Mouse (Mus musculus) hindbrain, embryonic 12.5 days (tissue): ENCODE data around the gene Hoxa7. TPM values are rescaled to one million over a fixed set of nuclear protein-coding genes. Genes with fewer than 3 reads are reported as not detected.
A peak's percentile ranks its signal among the peaks of the same experiment; 100 is the strongest.

Source experiments
- ATAC-seq: fragments of 200-750 bp; cut with Nextera tagmentation; 2 replicates; pipeline ENCODE4 v1.8.0; 2017; ENCODE audit warnings: moderate TSS enrichment; ENCODE audit not compliant: low FRiP score
- H3K27ac ChIP-seq: fragments of 300-500 bp; sonication (generic); 2 replicates; pipeline ENCODE4 v1.5.1; 2016; ENCODE audit warnings: mild to moderate bottlenecking
- H3K27me3 ChIP-seq: fragments of 300-500 bp; sonication (generic); 2 replicates; pipeline ENCODE4 v1.6.1; 2016; ENCODE audit warnings: mild to moderate bottlenecking
- H3K36me3 ChIP-seq: fragments of 300-500 bp; sonication (generic); 2 replicates; pipeline ENCODE4 v1.6.1; 2016; ENCODE audit warnings: mild to moderate bottlenecking
- H3K4me1 ChIP-seq: fragments of 300-500 bp; sonication (generic); 2 replicates; pipeline ENCODE4 v1.6.1; 2016
- H3K4me2 ChIP-seq: fragments of 300-500 bp; sonication (generic); replicated peaks from 2 replicates; pipeline ENCODE4 v1.6.1; 2016; ENCODE audit warnings: mild to moderate bottlenecking
- H3K4me3 ChIP-seq: fragments of 300-500 bp; sonication (generic); 2 replicates; pipeline ENCODE4 v1.5.1; 2016; ENCODE audit warnings: mild to moderate bottlenecking
- H3K9ac ChIP-seq: fragments of 300-500 bp; sonication (generic); 2 replicates; pipeline ENCODE4 v1.6.1; 2016; ENCODE audit warnings: mild to moderate bottlenecking, moderate library complexity
- H3K9me3 ChIP-seq: fragments of 300-500 bp; sonication (generic); replicated peaks from 2 replicates; pipeline ENCODE4 v1.6.1; 2016; ENCODE audit warnings: mild to moderate bottlenecking
- WGBS: fragments of 180-500 bp; shearing (Covaris S2); methylation state at CpG from one replicate; pipeline ENCODE4 v1.1.7; 2016; 5-methylcytosine and 5-hydroxymethylcytosine counted together
- polyA plus RNA-seq: library from polyadenylated mRNA; unstranded; fragments of >200 nt; fragmentation: Nextera tagmentation; extraction: Ambion mirVana; gene quantifications from 2 replicates; pipeline ENCODE4 v1.2.1, GENCODE M21; 2016

Gene Hoxa7
- polyA plus RNA-seq, 1 experiment from 2014 or later, result 0.79 TPM

- Histone ChIP-seq H3K4me1 (peaks cover 6% of the 10 kb centered on the region; the same call in 1 of the 2 replicates), H3K27me3 (peaks cover 96% of the 10 kb centered on the region), H3K27ac (peak overlapping the region; percentile 98), H3K4me2 (peak overlapping the region; percentile 88), H3K4me3 (peak overlapping the region; percentile 55), H3K9me3 (no peaks in the 10 kb centered on the region), H3K36me3 (no peaks in the 10 kb centered on the region), H3K9ac (peak overlapping the region; percentile 89)
- no peak for ATAC-seq
- WGBS, result 1% methylated on average over 4 of the region's 4 CpGs
Observed at GRCm38 (mm10) chr6:52178918-52179665, 42.6 kb downstream of the Hoxa7 start.

- Histone ChIP-seq H3K4me3 (peak overlapping the region; percentile 55), H3K27me3 (peaks cover 95% of the 10 kb centered on the region), H3K36me3 (no peaks in the 10 kb centered on the region), H3K4me1 (peaks cover 4% of the 10 kb centered on the region; the same call in 1 of the 2 replicates), H3K9me3 (no peaks in the 10 kb centered on the region), H3K27ac (peak overlapping the region; percentile 98), H3K9ac (peak overlapping the region; percentile 89), H3K4me2 (peak overlapping the region; percentile 88)
- 1% methylated on average over 9 of the region's 9 CpGs for WGBS
- no peak for ATAC-seq
Observed at GRCm38 (mm10) chr6:52177806-52178205, 43.8 kb downstream of the Hoxa7 start.

GRCm38 (mm10) chr6:52177061-52177735 lies 44.5 kb downstream of the Hoxa7 start, which contains the start of gene 5730596B20Rik:
5730596B20Rik (plus strand) TSS chr6:52177498.
- Histone ChIP-seq H3K4me2 (peak within 1 kb of the TSS; percentile 88), H3K9ac (peak within 1 kb of the TSS; percentile 89), H3K9me3 (no peaks in the 10 kb centered on the region), H3K27me3 (peaks cover 95% of the 10 kb centered on the region), H3K4me3 (peak within 1 kb of the TSS; percentile 55), H3K27ac (peak within 1 kb of the TSS; percentile 98), H3K36me3 (no peaks in the 10 kb centered on the region), H3K4me1 (peaks cover 7% of the 10 kb centered on the region; the same call in 1 of the 2 replicates)
- no peak for ATAC-seq
- under 1% methylated on average over 36 of the region's 36 CpGs for WGBS

GRCm38 (mm10) chr6:52176391-52176790 lies 45.3 kb downstream of the Hoxa7 start:
- H3K27me3 ChIP-seq, result peaks cover 95% of the 10 kb centered on the region
- peak overlapping the region; percentile 88 for H3K4me2 ChIP-seq
- H3K9me3 ChIP-seq, result no peaks in the 10 kb centered on the region
- peaks cover 12% of the 10 kb centered on the region for H3K4me1 ChIP-seq
- 3% methylated on average over 6 of the region's 6 CpGs for WGBS
- peak overlapping the region; percentile 89 for H3K9ac ChIP-seq
- 0 out of 2 replicates have a peak, but pooled peaks have one; percentile 0 for ATAC-seq
- peak overlapping the region; percentile 55 for H3K4me3 ChIP-seq
- peak overlapping the region; percentile 98 for H3K27ac ChIP-seq
- no peaks in the 10 kb centered on the region for H3K36me3 ChIP-seq

GRCm38 (mm10) chr6:52175864-52176263 lies 45.8 kb downstream of the Hoxa7 start:
- peak; percentile 47 for ATAC-seq
- Histone ChIP-seq H3K4me1 (peaks cover 17% of the 10 kb centered on the region), H3K9me3 (no peaks in the 10 kb centered on the region), H3K4me2 (peak overlapping the region; percentile 88), H3K36me3 (no peaks in the 10 kb centered on the region), H3K27me3 (peaks cover 95% of the 10 kb centered on the region), H3K4me3 (peak overlapping the region; percentile 55), H3K27ac (peak overlapping the region; percentile 98), H3K9ac (peak overlapping the region; percentile 89)
- 4% methylated on average over 10 of the region's 35 CpGs for WGBS

GRCm38 (mm10) chr6:52174968-52175751 lies 46.5 kb downstream of the Hoxa7 start:
- H3K9me3 ChIP-seq, result no peaks in the 10 kb centered on the region
- peak overlapping the region; percentile 89 for H3K9ac ChIP-seq
- peaks cover 24% of the 10 kb centered on the region for H3K4me1 ChIP-seq
- no peaks in the 10 kb centered on the region for H3K36me3 ChIP-seq
- ATAC-seq, result peak; percentile 39
- peaks cover 95% of the 10 kb centered on the region for H3K27me3 ChIP-seq
- H3K27ac ChIP-seq, result peak overlapping the region; percentile 98
- peak overlapping the region; percentile 88 for H3K4me2 ChIP-seq
- H3K4me3 ChIP-seq, result peak overlapping the region; percentile 55
- under 1% methylated on average over 41 of the region's 41 CpGs for WGBS

GRCm38 (mm10) chr6:52173648-52174047 lies 48.0 kb downstream of the Hoxa7 start:
- Histone ChIP-seq H3K4me2 (peak overlapping the region; percentile 88), H3K27ac (peak overlapping the region; percentile 99), H3K4me1 (peaks cover 27% of the 10 kb centered on the region), H3K36me3 (no peaks in the 10 kb centered on the region), H3K27me3 (peaks cover 87% of the 10 kb centered on the region), H3K4me3 (peak overlapping the region; percentile 66), H3K9me3 (no peaks in the 10 kb centered on the region), H3K9ac (peak overlapping the region; percentile 97)
- WGBS, result 7% methylated on average over 4 of the region's 4 CpGs
- ATAC-seq, result no peak

GRCm38 (mm10) chr6:52172501-52172900 lies 49.2 kb downstream of the Hoxa7 start:
- Histone ChIP-seq H3K27ac (peak overlapping the region; percentile 99), H3K27me3 (peaks cover 82% of the 10 kb centered on the region), H3K9me3 (no peaks in the 10 kb centered on the region), H3K4me3 (peak overlapping the region; percentile 66), H3K9ac (peak overlapping the region; percentile 97), H3K4me2 (peak overlapping the region; percentile 88), H3K36me3 (no peaks in the 10 kb centered on the region), H3K4me1 (peaks cover 27% of the 10 kb centered on the region)
- WGBS, result under 1% methylated on average over 35 of the region's 35 CpGs
- ATAC-seq, result peak; percentile 80

GRCm38 (mm10) chr6:52171938-52172337 lies 49.7 kb downstream of the Hoxa7 start:
- H3K4me3 ChIP-seq, result peak overlapping the region; percentile 66
- peak overlapping the region; percentile 97 for H3K9ac ChIP-seq
- H3K4me1 ChIP-seq, result peaks cover 27% of the 10 kb centered on the region
- H3K4me2 ChIP-seq, result peak overlapping the region; percentile 88
- H3K27ac ChIP-seq, result peak overlapping the region; percentile 99
- ATAC-seq, result peak; percentile 2; the same call in 1 of the 2 replicates
- WGBS, result 6% methylated on average over 7 of the region's 7 CpGs
- no peaks in the 10 kb centered on the region for H3K9me3 ChIP-seq
- H3K36me3 ChIP-seq, result no peaks in the 10 kb centered on the region
- H3K27me3 ChIP-seq, result peaks cover 81% of the 10 kb centered on the region

- H3K36me3 ChIP-seq, result no peaks in the 10 kb centered on the region
- no peak for ATAC-seq
- H3K4me1 ChIP-seq, result peaks cover 27% of the 10 kb centered on the region
- H3K27me3 ChIP-seq, result peaks cover 75% of the 10 kb centered on the region
- H3K4me2 ChIP-seq, result peak overlapping the region; percentile 88
- H3K9me3 ChIP-seq, result no peaks in the 10 kb centered on the region
- 3% methylated on average over 4 of the region's 4 CpGs for WGBS
- peak overlapping the region; percentile 99 for H3K27ac ChIP-seq
- H3K4me3 ChIP-seq, result peak overlapping the region; percentile 66
- H3K9ac ChIP-seq, result peak overlapping the region; percentile 97
Observed at GRCm38 (mm10) chr6:52171331-52171730, 50.3 kb downstream of the Hoxa7 start.

- H3K4me2 ChIP-seq, result peak overlapping the region; percentile 88
- H3K9ac ChIP-seq, result peak overlapping the region; percentile 97
- WGBS, result 10% methylated on average over 5 of the region's 5 CpGs
- ATAC-seq, result no peak
- peaks cover 27% of the 10 kb centered on the region for H3K4me1 ChIP-seq
- H3K36me3 ChIP-seq, result no peaks in the 10 kb centered on the region
- peak overlapping the region; percentile 99 for H3K27ac ChIP-seq
- no peaks in the 10 kb centered on the region for H3K9me3 ChIP-seq
- peaks cover 72% of the 10 kb centered on the region for H3K27me3 ChIP-seq
- peak overlapping the region; percentile 66 for H3K4me3 ChIP-seq
Observed at GRCm38 (mm10) chr6:52170898-52171223, 50.8 kb downstream of the Hoxa7 start.
